Mouse (Mus musculus): ENCODE results near the gene Hspa12a. TPM values are rescaled to one million over a fixed set of nuclear protein-coding genes. Genes with fewer than 3 reads are reported as not detected.

Gene Hspa12a
- polyA plus RNA-seq, 1 experiment from 2014 or later, result 12.4 TPM

DNA sequence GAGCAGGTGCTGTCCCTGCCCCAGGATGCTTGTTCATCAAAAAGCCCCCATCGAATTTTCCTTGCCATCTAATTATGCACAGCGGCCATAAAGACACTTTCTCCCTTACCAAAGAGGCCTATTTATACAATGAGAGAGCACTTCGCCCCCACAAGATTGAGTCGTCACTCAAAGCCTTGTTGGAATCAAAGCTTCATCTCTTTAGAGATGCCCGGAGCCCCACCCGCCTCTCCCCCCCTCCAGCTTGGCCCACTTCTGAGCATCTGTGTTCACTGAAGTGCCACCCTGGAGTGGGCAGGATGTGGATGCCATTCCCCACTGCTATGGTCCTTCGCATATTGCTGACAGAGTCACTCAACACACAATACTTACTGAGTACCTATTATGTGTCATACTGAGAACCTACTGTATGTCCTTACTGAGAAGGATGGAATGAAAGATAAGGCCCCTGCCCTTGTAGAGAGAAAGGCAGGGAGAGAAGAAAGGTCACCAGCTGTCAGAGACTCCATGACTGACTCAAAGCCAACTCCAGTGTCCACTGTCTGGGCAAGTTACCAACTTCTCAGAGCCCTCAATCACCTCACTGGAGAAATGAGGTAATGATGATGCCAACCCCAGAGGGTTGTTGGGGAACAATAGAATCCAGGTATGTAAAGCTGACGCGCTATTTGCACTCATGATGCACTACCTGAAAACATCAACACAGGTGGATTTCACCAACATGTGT lies 87.2 kb downstream of the Hspa12a start:
- 0 out of 2 replicates have a peak, but pooled peaks cover 3% of the 10 kb centered on the region for H3K27me3 ChIP-seq

DNA sequence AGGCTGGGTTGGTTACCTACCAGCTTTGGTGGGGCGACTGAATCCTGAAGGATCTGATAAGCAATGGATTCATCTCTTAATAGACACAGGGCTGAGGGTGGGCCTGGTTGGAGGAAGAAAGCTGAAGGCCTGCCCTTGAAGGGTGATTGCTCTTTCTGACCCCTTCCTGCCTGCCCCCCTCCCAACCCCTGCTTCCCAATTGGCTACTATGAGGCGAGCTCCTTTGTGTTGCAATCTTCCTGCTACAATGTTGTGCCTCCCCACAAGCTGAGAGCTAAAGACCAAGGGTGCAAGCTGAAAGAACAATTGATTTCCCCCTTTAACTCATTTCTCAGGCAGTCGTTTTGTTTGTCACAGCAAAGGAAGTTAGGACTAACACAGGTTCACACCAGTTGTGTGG lies 88.6 kb downstream of the Hspa12a start:
- 73% methylated on average over 3 of the region's 3 CpGs for WGBS
- H3K4me3 ChIP-seq, result no peak overlapping the region
- peaks cover 33% of the 10 kb centered on the region for H3K4me1 ChIP-seq (replicated peaks)
- H3K9ac ChIP-seq, result no peak overlapping the region
- 0 out of 2 replicates have a peak, but pooled peaks cover 3% of the 10 kb centered on the region for H3K27me3 ChIP-seq
- H3K36me3 ChIP-seq, result no peaks in the 10 kb centered on the region
- H3K9me3 ChIP-seq (replicated peaks), result no peaks in the 10 kb centered on the region
- no peak overlapping the region for H3K4me2 ChIP-seq
- no peak for ATAC-seq (replicated peaks; ENCODE audit: insufficient number of reproducible peaks, insufficient read depth, low FRiP score, low read depth)
- H3K27ac ChIP-seq, result no peak overlapping the region

More for the DNA sequence above, 87.2 kb downstream of the Hspa12a start:
- Histone ChIP-seq H3K4me3 (no peak overlapping the region), H3K9me3 (replicated peaks) (no peaks in the 10 kb centered on the region), H3K27ac (no peak overlapping the region), H3K36me3 (no peaks in the 10 kb centered on the region), H3K9ac (no peak overlapping the region), H3K4me1 (replicated peaks) (peaks cover 45% of the 10 kb centered on the region), H3K4me2 (no peak overlapping the region)
- WGBS, result 77% methylated on average over 9 of the region's 9 CpGs
- no peak for ATAC-seq (replicated peaks; ENCODE audit: insufficient number of reproducible peaks, insufficient read depth, low FRiP score, low read depth)

DNA sequence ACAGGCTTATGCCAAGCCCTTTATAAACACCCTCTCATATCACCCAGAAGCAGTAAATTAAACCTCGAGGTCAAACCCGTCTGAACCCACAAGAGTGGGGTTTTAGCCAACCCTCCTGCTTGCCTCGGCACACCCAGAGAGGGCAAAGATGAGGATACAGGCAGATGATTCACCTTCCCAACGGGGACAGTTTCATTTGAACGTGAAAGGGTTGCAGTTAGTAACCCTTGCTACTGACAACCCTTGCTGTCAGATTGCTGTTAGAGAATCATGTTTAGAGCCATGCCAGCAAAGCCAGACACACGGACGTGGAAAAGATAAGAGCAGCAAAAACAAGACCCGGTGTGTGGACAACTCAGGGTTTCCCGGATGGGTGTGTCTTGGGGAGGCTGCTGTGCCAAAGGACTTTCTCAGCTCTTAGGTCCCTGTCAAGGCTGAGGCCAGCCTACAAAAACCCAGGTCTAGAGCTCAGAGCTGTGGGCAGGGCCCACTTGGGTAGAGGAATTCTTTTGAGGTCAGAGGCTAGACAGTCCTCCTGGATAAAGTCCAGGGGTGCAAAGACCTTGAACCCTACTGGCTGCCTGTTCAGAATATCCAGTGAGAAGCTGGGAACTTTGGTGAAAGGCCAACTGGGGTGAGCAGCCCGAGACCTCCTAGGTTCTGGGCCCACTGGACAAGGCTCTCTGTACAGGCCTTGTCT lies 90.3 kb downstream of the Hspa12a start:
- Histone ChIP-seq H3K9ac (no peak overlapping the region), H3K27me3 (no peaks in the 10 kb centered on the region), H3K9me3 (replicated peaks) (no peaks in the 10 kb centered on the region), H3K36me3 (no peaks in the 10 kb centered on the region), H3K27ac (peak overlapping the region; percentile 54), H3K4me1 (replicated peaks) (peaks cover 26% of the 10 kb centered on the region), H3K4me3 (no peak overlapping the region), H3K4me2 (no peak overlapping the region)
- WGBS, result 36% methylated on average over 10 of the region's 10 CpGs
- no peak for ATAC-seq (replicated peaks; ENCODE audit: insufficient number of reproducible peaks, insufficient read depth, low FRiP score, low read depth)

DNA sequence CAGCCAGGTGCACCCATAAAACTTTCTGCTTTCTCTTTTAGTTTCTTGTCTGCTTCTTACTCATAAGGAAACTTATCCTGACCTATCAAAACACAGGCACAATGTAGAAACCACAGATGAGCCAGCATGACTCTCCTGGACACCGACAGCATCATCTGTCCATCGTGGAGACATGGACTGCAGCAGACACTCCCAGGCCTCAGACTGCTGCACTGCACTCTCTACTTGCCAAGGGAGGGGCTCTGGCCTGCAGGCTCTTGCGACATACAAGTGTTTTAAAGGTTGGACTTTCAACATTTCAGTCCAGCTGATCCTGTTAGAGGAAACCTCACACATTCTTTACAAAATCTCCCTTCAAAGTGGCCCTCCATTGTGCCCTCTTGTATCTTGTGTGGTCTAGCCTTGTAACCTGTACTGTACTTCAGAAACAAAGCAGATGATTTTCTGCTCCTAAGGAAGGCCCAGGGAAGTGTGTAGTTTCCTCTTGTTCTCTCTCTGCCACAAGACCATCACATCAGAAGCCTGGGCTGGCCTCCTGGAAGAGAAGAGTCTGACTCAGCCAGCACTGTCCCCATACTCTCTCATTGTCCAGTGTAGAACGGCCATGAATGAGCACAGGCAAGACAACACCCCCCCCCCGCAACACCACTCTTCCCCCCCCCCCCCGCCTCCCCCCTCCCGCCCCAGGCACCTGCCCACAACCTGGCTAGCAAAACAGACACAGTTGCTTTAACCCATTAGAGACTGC lies 92.6 kb downstream of the Hspa12a start:
- Histone ChIP-seq H3K4me3 (no peak overlapping the region), H3K27ac (no peak overlapping the region), H3K27me3 (no peaks in the 10 kb centered on the region), H3K4me1 (replicated peaks) (peaks cover 21% of the 10 kb centered on the region), H3K9me3 (replicated peaks) (no peaks in the 10 kb centered on the region), H3K4me2 (no peak overlapping the region), H3K36me3 (no peaks in the 10 kb centered on the region), H3K9ac (no peak overlapping the region)
- ATAC-seq (replicated peaks; ENCODE audit: insufficient number of reproducible peaks, insufficient read depth, low FRiP score, low read depth), result no peak
- 61% methylated on average over 4 of the region's 7 CpGs for WGBS

DNA sequence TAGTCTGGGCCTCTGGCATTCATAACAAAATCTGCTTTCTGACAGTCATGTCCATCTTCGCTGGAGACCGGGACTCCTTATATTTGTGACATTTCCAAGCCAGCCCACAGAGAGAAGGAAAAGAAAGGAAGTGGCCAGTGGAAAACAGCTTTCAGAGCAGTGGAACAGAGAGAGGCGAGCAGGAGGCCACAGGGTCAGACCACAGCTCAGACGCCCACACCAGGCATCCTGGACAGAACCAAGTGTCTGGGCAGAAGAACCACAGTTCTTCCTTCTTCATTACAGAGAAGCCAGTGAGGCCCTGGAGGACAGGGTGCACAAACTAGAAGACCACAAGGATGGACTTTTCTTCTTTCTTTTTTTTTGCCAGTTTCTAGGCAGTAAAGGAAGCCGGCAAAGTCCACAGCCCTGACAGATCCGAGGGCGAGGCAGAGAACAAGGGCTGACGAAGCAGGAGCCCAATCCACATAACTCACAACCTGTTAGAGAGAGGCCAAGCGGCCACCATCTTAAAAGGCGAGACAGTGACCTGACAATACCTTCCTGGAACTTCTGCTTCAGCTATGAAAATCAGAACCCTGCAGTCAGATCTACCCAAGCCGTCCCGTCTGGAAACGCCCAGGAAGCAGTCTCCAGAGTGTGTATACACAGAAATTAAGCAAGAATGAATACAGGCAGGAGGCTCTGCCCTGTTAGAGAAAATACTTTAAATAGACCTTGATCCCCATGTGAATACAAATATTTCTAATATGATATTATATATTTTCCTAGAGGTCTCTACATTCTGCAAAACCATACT lies 93.9 kb downstream of the Hspa12a start:
- H3K4me1 ChIP-seq (replicated peaks), result peaks cover 15% of the 10 kb centered on the region
- no peak overlapping the region for H3K4me2 ChIP-seq
- H3K9me3 ChIP-seq (replicated peaks), result no peaks in the 10 kb centered on the region
- ATAC-seq (replicated peaks; ENCODE audit: insufficient number of reproducible peaks, insufficient read depth, low FRiP score, low read depth), result no peak
- no peak overlapping the region for H3K4me3 ChIP-seq
- no peaks in the 10 kb centered on the region for H3K27me3 ChIP-seq
- no peak overlapping the region for H3K27ac ChIP-seq
- WGBS, result 79% methylated on average over 13 of the region's 13 CpGs
- no peak overlapping the region for H3K9ac ChIP-seq
- no peaks in the 10 kb centered on the region for H3K36me3 ChIP-seq

DNA sequence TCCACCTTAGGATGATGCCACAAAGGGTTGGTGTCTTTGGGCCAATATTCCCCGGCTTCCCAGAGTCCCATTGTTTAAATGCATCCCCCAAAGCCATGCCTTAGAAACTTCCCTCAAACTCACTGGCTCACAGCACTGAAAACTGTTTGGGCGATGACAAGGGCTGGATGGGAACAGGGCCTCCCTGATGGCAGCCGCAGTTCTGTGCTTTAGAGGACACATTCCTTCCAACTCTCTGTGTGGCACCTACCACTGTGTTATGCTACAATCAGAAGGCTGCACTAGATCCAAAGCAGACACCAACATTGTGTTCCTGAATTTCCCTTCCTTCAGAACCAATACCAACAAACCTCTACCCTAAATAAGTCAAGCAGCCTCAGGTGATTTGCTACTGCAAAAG lies 99.8 kb downstream of the Hspa12a start:
- no peaks in the 10 kb centered on the region for H3K9me3 ChIP-seq (replicated peaks)
- 46% methylated on average over 3 of the region's 3 CpGs for WGBS
- H3K36me3 ChIP-seq, result no peaks in the 10 kb centered on the region
- H3K27me3 ChIP-seq, result no peaks in the 10 kb centered on the region
- peaks cover 35% of the 10 kb centered on the region for H3K4me1 ChIP-seq (replicated peaks)
- H3K4me3 ChIP-seq, result no peak overlapping the region
- no peak overlapping the region for H3K9ac ChIP-seq
- H3K4me2 ChIP-seq, result no peak overlapping the region
- H3K27ac ChIP-seq, result peak overlapping the region; percentile 81
- ATAC-seq (replicated peaks; ENCODE audit: insufficient number of reproducible peaks, insufficient read depth, low FRiP score, low read depth), result 0 out of 2 replicates have a peak, but pooled peaks have one; percentile 34

DNA sequence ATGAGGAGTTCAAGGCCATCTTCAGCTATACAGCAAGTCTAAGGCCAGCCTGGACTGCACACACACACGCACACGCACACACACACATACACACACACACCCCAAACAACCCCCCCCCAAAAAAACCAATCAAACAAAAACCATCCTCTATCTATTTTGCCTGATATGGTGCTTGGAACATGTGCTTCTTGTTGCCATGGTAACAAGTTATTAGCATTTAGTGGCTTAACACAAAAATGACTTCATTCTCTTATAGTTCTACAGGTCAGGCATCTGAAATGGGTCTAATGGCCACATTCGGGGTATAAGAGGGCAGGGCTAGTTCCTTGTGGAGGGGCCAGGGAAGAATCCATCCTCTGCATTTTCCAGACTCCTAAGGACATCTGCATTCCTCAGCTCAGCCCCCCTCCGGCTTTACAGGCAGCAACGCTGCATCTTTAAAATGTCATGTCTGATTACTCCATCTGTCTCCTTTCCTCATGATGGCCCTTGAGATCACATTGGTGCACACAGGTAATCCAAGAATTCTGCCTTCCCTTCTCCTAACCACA lies 102.7 kb downstream of the Hspa12a start:
- no peak overlapping the region for H3K4me2 ChIP-seq
- H3K36me3 ChIP-seq, result no peaks in the 10 kb centered on the region
- 79% methylated on average over 5 of the region's 5 CpGs for WGBS
- H3K9ac ChIP-seq, result no peak overlapping the region
- H3K4me3 ChIP-seq, result no peak overlapping the region
- peaks cover 42% of the 10 kb centered on the region for H3K4me1 ChIP-seq (replicated peaks)
- no peaks in the 10 kb centered on the region for H3K9me3 ChIP-seq (replicated peaks)
- no peak for ATAC-seq (replicated peaks; ENCODE audit: insufficient number of reproducible peaks, insufficient read depth, low FRiP score, low read depth)
- H3K27me3 ChIP-seq, result no peaks in the 10 kb centered on the region
- H3K27ac ChIP-seq, result no peak overlapping the region

DNA sequence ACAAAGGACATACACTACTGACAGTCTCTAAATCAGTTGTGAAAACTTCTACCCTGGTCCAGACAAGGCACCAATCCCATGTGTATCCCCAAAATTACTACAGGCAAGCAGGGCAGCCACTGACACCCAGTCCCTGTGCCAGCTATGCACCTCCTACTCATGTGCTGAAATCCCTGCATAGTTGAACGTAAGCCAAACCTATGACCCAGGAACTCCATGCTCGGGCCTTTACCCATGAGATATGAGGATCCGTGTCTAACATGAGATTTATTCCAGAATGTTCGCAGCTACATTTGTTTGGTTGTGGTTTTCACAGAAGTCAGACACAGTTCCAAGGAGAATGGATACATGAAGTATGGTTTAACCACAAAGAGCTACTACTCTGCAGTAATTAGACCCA lies 103.6 kb downstream of the Hspa12a start:
- 42% methylated on average over 4 of the region's 4 CpGs for WGBS
- Histone ChIP-seq H3K36me3 (no peaks in the 10 kb centered on the region), H3K27me3 (no peaks in the 10 kb centered on the region), H3K4me1 (replicated peaks) (peaks cover 42% of the 10 kb centered on the region), H3K4me3 (no peak overlapping the region), H3K9ac (no peak overlapping the region), H3K27ac (peak overlapping the region; percentile 78), H3K4me2 (no peak overlapping the region), H3K9me3 (replicated peaks) (no peaks in the 10 kb centered on the region)
- peak; percentile 43; the same call in 1 of the 2 replicates for ATAC-seq (replicated peaks; ENCODE audit: insufficient number of reproducible peaks, insufficient read depth, low FRiP score, low read depth)

DNA sequence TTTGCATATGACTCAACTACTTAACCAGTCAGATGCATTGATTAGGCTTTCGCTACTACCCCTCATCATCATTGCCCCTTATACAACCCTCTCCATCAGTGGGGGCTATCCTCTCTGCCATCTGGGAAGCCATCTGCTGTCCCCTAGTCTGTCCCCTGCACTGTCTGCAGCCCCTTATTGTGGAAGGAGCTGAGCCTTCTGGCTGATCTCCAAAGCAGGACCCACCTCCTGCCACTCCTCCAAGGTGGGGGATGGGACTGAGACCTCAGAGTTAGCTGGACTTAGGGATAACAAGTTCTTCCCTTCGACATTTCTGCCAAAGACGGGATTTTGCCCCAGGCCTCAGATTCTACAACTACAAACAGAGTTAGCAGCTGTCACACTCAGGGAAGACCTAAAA lies 104.1 kb downstream of the Hspa12a start:
- H3K36me3 ChIP-seq, result no peaks in the 10 kb centered on the region
- peaks cover 42% of the 10 kb centered on the region for H3K4me1 ChIP-seq (replicated peaks)
- H3K9ac ChIP-seq, result no peak overlapping the region
- peak overlapping the region; percentile 78 for H3K27ac ChIP-seq
- WGBS, result 65% methylated on average over 3 of the region's 3 CpGs
- no peaks in the 10 kb centered on the region for H3K9me3 ChIP-seq (replicated peaks)
- ATAC-seq (replicated peaks; ENCODE audit: insufficient number of reproducible peaks, insufficient read depth, low FRiP score, low read depth), result no peak
- H3K4me2 ChIP-seq, result no peak overlapping the region
- H3K27me3 ChIP-seq, result no peaks in the 10 kb centered on the region
- H3K4me3 ChIP-seq, result no peak overlapping the region

DNA sequence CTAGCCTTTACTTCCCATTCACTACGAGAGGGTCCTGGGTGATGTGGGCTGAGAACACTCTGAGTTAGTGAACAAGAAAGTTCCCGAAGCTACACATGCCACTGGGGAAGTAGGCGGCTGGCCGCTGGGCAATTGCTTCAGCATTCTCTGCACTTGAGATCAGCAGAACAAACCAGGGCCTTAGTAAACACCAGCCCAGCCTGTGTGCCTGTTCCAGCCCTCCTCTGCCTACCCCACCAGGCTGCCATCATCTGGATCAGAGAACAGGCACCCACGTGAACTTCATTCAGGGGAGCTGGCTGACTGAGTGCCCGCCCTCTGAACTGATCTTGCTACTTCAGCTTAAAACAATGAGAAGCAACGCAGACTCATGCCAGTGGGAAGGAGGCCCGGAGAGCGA lies 104.7 kb downstream of the Hspa12a start:
- Histone ChIP-seq H3K27me3 (no peaks in the 10 kb centered on the region), H3K36me3 (no peaks in the 10 kb centered on the region), H3K9me3 (replicated peaks) (no peaks in the 10 kb centered on the region), H3K27ac (peak overlapping the region; percentile 78), H3K4me3 (no peak overlapping the region), H3K4me1 (replicated peaks) (peaks cover 38% of the 10 kb centered on the region), H3K9ac (no peak overlapping the region; the same call in 1 of the 2 replicates), H3K4me2 (no peak overlapping the region)
- no peak for ATAC-seq (replicated peaks; ENCODE audit: insufficient number of reproducible peaks, insufficient read depth, low FRiP score, low read depth)
- 51% methylated on average over 9 of the region's 9 CpGs for WGBS

Measured in heart, embryonic 15.5 days (tissue).